Mouse (Mus musculus) liver, postnatal 0 days (tissue): ENCODE data around the gene Zfp768.

Experiments used
- CTCF ChIP-seq: sonication (generic); IDR thresholded peaks from 2 replicates; pipeline ENCODE4 v1.5.1; 2016; ENCODE audit warnings: antibody characterized with exemption, low read depth
- EP300 ChIP-seq: IDR thresholded peaks from 2 replicates; pipeline ENCODE4 v1.6.1; 2016; ENCODE audit warnings: antibody characterized with exemption, low read depth, mild to moderate bottlenecking

DNA sequence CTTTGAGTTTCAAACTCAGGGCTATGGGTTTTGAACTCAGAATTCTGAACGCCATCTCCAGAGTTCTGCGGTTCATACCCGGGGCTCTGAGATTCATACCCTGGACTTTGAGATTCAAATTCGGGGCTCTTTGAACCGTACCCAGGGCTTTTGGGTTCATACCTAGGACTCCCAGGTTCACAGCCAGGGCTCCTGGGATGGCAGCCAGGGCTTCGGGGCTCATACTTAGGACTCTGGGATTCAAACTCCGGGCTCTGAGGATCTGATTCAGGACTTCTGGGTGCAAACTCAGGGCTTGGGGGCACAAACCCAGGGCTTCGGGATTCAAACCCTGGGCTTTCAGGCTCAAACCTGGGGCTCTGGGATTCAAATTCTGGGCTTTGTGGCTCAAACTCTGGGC lies 1.0 kb downstream of the Zfp768 start:
- no peak for TF ChIP-seq EP300
- TF ChIP-seq CTCF, result no peak
